ENCODE assay signal across 8 mouse cellular contexts in genomic region chr15:3995448-3996266, GRCm38 (mm10). TPM values are rescaled to one million over a fixed set of nuclear protein-coding genes. Genes with fewer than 3 reads are reported as not detected.
A peak's percentile ranks its signal among the peaks of the same experiment; 100 is the strongest.
DNase-seq lines count a peak whose midpoint lies in the region; ATAC-seq lines count a peak whose summit lies in the region.

Gene AW549877, minus strand, starts transcription at chr15:3995744.

- intact Hi-C loops in gastrocnemius, postnatal 14 days (cut with DNase I; ENCODE audit: low total_unique reads): no loop called here
- intact Hi-C loops in left cerebral cortex, postnatal 10 days (cut with DNase I): loop anchor here (2.0 kb wide), 1 partner anchor 31 kb away; the partner anchor contains the start of gene Oxct1

- DNase-seq in adipocyte (ENCODE audit: low spot score): peak; percentile 100
- peak; percentile 97 for DNase-seq in embryo, embryonic 10 days (ENCODE audit: low spot score)
- peak; percentile 99 for DNase-seq in gastrocnemius, postnatal 14 days
- DNase-seq in left cerebral cortex, postnatal 10 days (ENCODE audit: extremely low spot score in 1 of 2, low spot score in 2 of 2): peak; percentile 97 to 99
- peak; percentile 98 for DNase-seq in right cerebral cortex, postnatal 25 days
- peak; percentile 99 for DNase-seq in urinary bladder, postnatal 4 days (ENCODE audit: low spot score in 2 of 2)

- ATAC-seq in inflammation-experienced regulatory T-cells, adult 6 months: peak; percentile 97
- ATAC-seq in megakaryocyte-erythroid progenitor cell, adult 5-6 weeks (replicated peaks; ENCODE audit: low FRiP score, low TSS enrichment, poor library complexity, severe bottlenecking): peak; percentile 98

RNA-seq across cellular contexts. Expression of gene AW549877, which starts in this region (rescaled TPM):
- 10 to 100 TPM; 11.0 to 13.2 TPM for total RNA-seq in gastrocnemius, postnatal 14 days (2021)
- polyA plus RNA-seq in inflammation-experienced regulatory T-cells, adult 6 months (2017; shearing (Covaris generic)): 10 to 100 TPM; 26.7 to 33.1 (median 29.1) TPM
- 10 to 100 TPM; 43.2 to 45.3 TPM for total RNA-seq in left cerebral cortex, postnatal 10 days (2021)
- total RNA-seq in megakaryocyte-erythroid progenitor cell, adult 5-6 weeks (2014; fragmentation: Nextera tagmentation): 14.5 and 22.5 TPM in 2 replicates
- 8.2 and 14.3 TPM in 2 replicates for total RNA-seq in megakaryocyte-erythroid progenitor cell, adult 5-6 weeks (2017)

Comparison
In these comparisons a context has a peak if more than half of its experiments do, and no peak if none do; other contexts are left out.
1. Peak in every context shown above with its lines: DNase-seq and ATAC-seq.